Mouse (Mus musculus) liver, embryonic 12.5 days (tissue): ENCODE results near the gene Mov10. TPM values are rescaled to one million over a fixed set of nuclear protein-coding genes. Genes with fewer than 3 reads are reported as not detected.
"Not testable (repeated sequence)": the region's sequence is repeated elsewhere in the genome, so short reads cannot be mapped to it uniquely, and the experiment has no call there.

Experiments used
- ATAC-seq: fragments of 200-750 bp; cut with Nextera tagmentation; 2 replicates; pipeline ENCODE4 v1.8.0; 2017; ENCODE audit warnings: moderate number of reproducible peaks, mild to moderate bottlenecking, moderate library complexity
- H3K27ac ChIP-seq: fragments of 300-500 bp; sonication (generic); 2 replicates; pipeline ENCODE4 v1.5.1; 2016; ENCODE audit warnings: mild to moderate bottlenecking
- H3K27me3 ChIP-seq: fragments of 300-500 bp; sonication (generic); replicated peaks from 2 replicates; pipeline ENCODE4 v1.6.1; 2016; ENCODE audit warnings: mild to moderate bottlenecking, moderate library complexity
- H3K36me3 ChIP-seq: fragments of 300-500 bp; sonication (generic); 2 replicates; pipeline ENCODE4 v1.6.1; 2016; ENCODE audit warnings: mild to moderate bottlenecking, moderate library complexity
- H3K4me1 ChIP-seq: fragments of 300-500 bp; sonication (generic); 2 replicates; pipeline ENCODE4 v1.6.1; 2016
- H3K4me2 ChIP-seq: fragments of 300-500 bp; sonication (generic); 2 replicates; pipeline ENCODE4 v1.6.1; 2016; ENCODE audit warnings: mild to moderate bottlenecking, moderate library complexity
- H3K4me3 ChIP-seq: fragments of 300-500 bp; sonication (generic); 2 replicates; pipeline ENCODE4 v1.5.1; 2016; ENCODE audit warnings: mild to moderate bottlenecking, moderate library complexity
- H3K9ac ChIP-seq: fragments of 300-500 bp; sonication (generic); 2 replicates; pipeline ENCODE4 v1.6.1; 2016; ENCODE audit warnings: mild to moderate bottlenecking, moderate library complexity
- H3K9me3 ChIP-seq: fragments of 300-500 bp; sonication (generic); replicated peaks from 2 replicates; pipeline ENCODE4 v1.6.1; 2016; ENCODE audit warnings: mild to moderate bottlenecking, moderate library complexity
- WGBS: fragments of 180-500 bp; shearing (Covaris S2); methylation state at CpG from one replicate; pipeline ENCODE4 v1.1.7; 2016; ENCODE audit not compliant: insufficient replicate concordance; 5-methylcytosine and 5-hydroxymethylcytosine counted together
- polyA plus RNA-seq: library from polyadenylated mRNA; unstranded; fragments of >200 nt; fragmentation: Nextera tagmentation; extraction: Ambion mirVana; gene quantifications from 2 replicates; pipeline ENCODE4 v1.2.1, GENCODE M21; 2016

Mov10 gene
- polyA plus RNA-seq, 1 experiment from 2014 or later: 29.2 TPM

- no peak for ATAC-seq
Observed at GRCm38 (mm10) chr3:104773301-104773700, 45.1 kb downstream of the Mov10 start.

GRCm38 (mm10) chr3:104771460-104771859, 46.9 kb downstream of the Mov10 start:
- no peak overlapping the region for H3K4me3 ChIP-seq
- H3K9me3 ChIP-seq: no peaks in the 10 kb centered on the region
- H3K27me3 ChIP-seq: peaks cover 42% of the 10 kb centered on the region
- H3K9ac ChIP-seq: no peak overlapping the region
- ATAC-seq: no peak
- peaks cover 11% of the 10 kb centered on the region; the same call in 1 of the 2 replicates for H3K4me1 ChIP-seq
- H3K4me2 ChIP-seq: no peak overlapping the region
- no peaks in the 10 kb centered on the region for H3K36me3 ChIP-seq
- no peak overlapping the region for H3K27ac ChIP-seq
- WGBS: 34% methylated on average over 6 of the region's 6 CpGs

More at GRCm38 (mm10) chr3:104773301-104773700, 45.1 kb downstream of the Mov10 start:
- Histone ChIP-seq H3K4me2 (no peak overlapping the region), H3K4me3 (no peak overlapping the region), H3K27me3 (peaks cover 61% of the 10 kb centered on the region), H3K36me3 (no peaks in the 10 kb centered on the region), H3K27ac (no peak overlapping the region), H3K4me1 (peaks cover 15% of the 10 kb centered on the region; the same call in 1 of the 2 replicates), H3K9me3 (no peaks in the 10 kb centered on the region), H3K9ac (no peak overlapping the region)
- 77% methylated on average over 7 of the region's 7 CpGs for WGBS

GRCm38 (mm10) chr3:104770918-104771317, 47.4 kb downstream of the Mov10 start:
- no peak overlapping the region for H3K4me2 ChIP-seq
- H3K9me3 ChIP-seq: no peaks in the 10 kb centered on the region
- 69% methylated on average over 3 of the region's 3 CpGs for WGBS
- no peaks in the 10 kb centered on the region for H3K36me3 ChIP-seq
- ATAC-seq: no peak
- H3K27ac ChIP-seq: no peak overlapping the region
- no peak overlapping the region for H3K4me3 ChIP-seq
- H3K9ac ChIP-seq: no peak overlapping the region
- peaks cover 11% of the 10 kb centered on the region; the same call in 1 of the 2 replicates for H3K4me1 ChIP-seq
- peaks cover 37% of the 10 kb centered on the region for H3K27me3 ChIP-seq

- ATAC-seq: no peak
- peaks cover 31% of the 10 kb centered on the region for H3K27me3 ChIP-seq
- no peak overlapping the region for H3K9ac ChIP-seq
- H3K36me3 ChIP-seq: no peaks in the 10 kb centered on the region
- H3K4me2 ChIP-seq: no peak overlapping the region
- 50% methylated on average over 10 of the region's 10 CpGs for WGBS
- no peak overlapping the region for H3K4me3 ChIP-seq
- no peaks in the 10 kb centered on the region for H3K9me3 ChIP-seq
- peaks cover 11% of the 10 kb centered on the region; the same call in 1 of the 2 replicates for H3K4me1 ChIP-seq
- H3K27ac ChIP-seq: no peak overlapping the region
Observed at GRCm38 (mm10) chr3:104770035-104770434, 48.3 kb downstream of the Mov10 start.

GRCm38 (mm10) chr3:104769135-104769534, 49.2 kb downstream of the Mov10 start:
- no peaks in the 10 kb centered on the region for H3K9me3 ChIP-seq
- ATAC-seq: peak; percentile 54; the same call in 1 of the 2 replicates
- no peak overlapping the region for H3K4me2 ChIP-seq
- H3K4me3 ChIP-seq: no peak overlapping the region
- H3K27ac ChIP-seq: no peak overlapping the region
- no peak overlapping the region for H3K9ac ChIP-seq
- peaks cover 23% of the 10 kb centered on the region for H3K27me3 ChIP-seq
- H3K36me3 ChIP-seq: no peaks in the 10 kb centered on the region
- 34% methylated on average over 3 of the region's 3 CpGs for WGBS
- peaks cover 11% of the 10 kb centered on the region; the same call in 1 of the 2 replicates for H3K4me1 ChIP-seq

GRCm38 (mm10) chr3:104767716-104768115, 50.6 kb downstream of the Mov10 start:
- Histone ChIP-seq H3K9me3 (no peaks in the 10 kb centered on the region), H3K4me1 (peaks cover 21% of the 10 kb centered on the region), H3K4me3 (no peak overlapping the region), H3K27ac (no peak overlapping the region), H3K9ac (no peak overlapping the region), H3K4me2 (no peak overlapping the region), H3K27me3 (peaks cover 14% of the 10 kb centered on the region), H3K36me3 (no peaks in the 10 kb centered on the region)
- no peak for ATAC-seq
- 55% methylated on average over 4 of the region's 4 CpGs for WGBS

GRCm38 (mm10) chr3:104767141-104767540, 51.2 kb downstream of the Mov10 start:
- Histone ChIP-seq H3K27me3 (peaks cover 9% of the 10 kb centered on the region), H3K36me3 (no peaks in the 10 kb centered on the region), H3K27ac (no peak overlapping the region), H3K4me3 (no peak overlapping the region), H3K4me1 (peaks cover 24% of the 10 kb centered on the region), H3K9ac (no peak overlapping the region), H3K9me3 (no peaks in the 10 kb centered on the region), H3K4me2 (no peak overlapping the region)
- no peak for ATAC-seq
- 42% methylated on average over 2 of the region's 2 CpGs for WGBS

- Histone ChIP-seq H3K9ac (no peak overlapping the region), H3K36me3 (no peaks in the 10 kb centered on the region), H3K27me3 (peaks cover 20% of the 10 kb centered on the region), H3K27ac (no peak overlapping the region), H3K4me1 (peaks cover 35% of the 10 kb centered on the region), H3K9me3 (no peaks in the 10 kb centered on the region), H3K4me2 (no peak overlapping the region), H3K4me3 (no peak overlapping the region)
- WGBS: 11% methylated on average over 4 of the region's 4 CpGs
- no peak for ATAC-seq
Observed at GRCm38 (mm10) chr3:104765021-104765420, 53.3 kb downstream of the Mov10 start.

GRCm38 (mm10) chr3:104762103-104762863, 56.1 kb downstream of the Mov10 start:
- Histone ChIP-seq H3K4me1 (peaks cover 33% of the 10 kb centered on the region), H3K4me2 (peak overlapping the region; percentile 58), H3K4me3 (peak overlapping the region; percentile 27; the same call in 1 of the 2 replicates), H3K27me3 (peaks cover 44% of the 10 kb centered on the region), H3K27ac (peak overlapping the region; percentile 66), H3K9ac (0 out of 2 replicates have a peak overlapping the region, but pooled peaks have one; percentile 8)
- WGBS: 19% methylated on average over 20 of the region's 20 CpGs
- ATAC-seq: peak; percentile 72
- not testable (repeated sequence) for H3K36me3 ChIP-seq, H3K9me3 ChIP-seq

GRCm38 (mm10) chr3:104758869-104759268, 59.5 kb downstream of the Mov10 start:
- 12% methylated on average over 5 of the region's 5 CpGs for WGBS

GRCm38 (mm10) chr3:104758406-104758805, 60.0 kb downstream of the Mov10 start:
- ATAC-seq: peak; percentile 58
- Histone ChIP-seq H3K27ac (no peak overlapping the region), H3K27me3 (peaks cover 54% of the 10 kb centered on the region), H3K36me3 (no peaks in the 10 kb centered on the region), H3K9me3 (no peaks in the 10 kb centered on the region), H3K4me3 (peak overlapping the region; percentile 48), H3K4me1 (peaks cover 31% of the 10 kb centered on the region), H3K4me2 (peak overlapping the region; percentile 79), H3K9ac (peak overlapping the region; percentile 54)
- 2% methylated on average over 27 of the region's 27 CpGs for WGBS

More at GRCm38 (mm10) chr3:104758869-104759268, 59.5 kb downstream of the Mov10 start:
- Histone ChIP-seq H3K4me3 (peak overlapping the region; percentile 48), H3K4me2 (peak overlapping the region; percentile 79), H3K27ac (no peak overlapping the region), H3K9me3 (no peaks in the 10 kb centered on the region), H3K4me1 (peaks cover 33% of the 10 kb centered on the region), H3K36me3 (no peaks in the 10 kb centered on the region), H3K27me3 (peaks cover 50% of the 10 kb centered on the region), H3K9ac (peak overlapping the region; percentile 54; the same call in 1 of the 2 replicates)
- ATAC-seq: no peak

- H3K27me3 ChIP-seq: peaks cover 23% of the 10 kb centered on the region; the same call in 1 of the 2 replicates
- not testable (repeated sequence) for H3K4me1 ChIP-seq, H3K9me3 ChIP-seq, H3K36me3 ChIP-seq, H3K27ac ChIP-seq, ATAC-seq, H3K9ac ChIP-seq
- H3K4me3 ChIP-seq: peak overlapping the region; percentile 23
- 14% methylated on average over 23 of the region's 25 CpGs for WGBS
- H3K4me2 ChIP-seq: peak overlapping the region; percentile 53
Observed at GRCm38 (mm10) chr3:104752845-104753244, 65.5 kb downstream of the Mov10 start.
